Mouse (Mus musculus) embryonic stem cell, embryonic (primary cell): Measurements from ENCODE around the gene E330009J07Rik.

Experiments used
- CTCF ChIA-PET, 4 experiments: fragments of 300-600 bp in 2 of 4; fragments of 350-600 bp in 2 of 4; sonication (Branson Sonifier 250); formaldehyde crosslinking; loops; one replicate each; lab custom pipeline; 2022; ENCODE audit warnings: inconsistent platforms in 2 of 4; lab: Charles Lee
- POLR2A ChIA-PET, 4 experiments: fragments of 300-600 bp in 2 of 4; fragments of 350-600 bp in 2 of 4; sonication (Branson Sonifier 250); formaldehyde crosslinking; loops; one replicate each; lab custom pipeline; 2022; ENCODE audit warnings: antibody characterized with exemption in 4 of 4, inconsistent platforms in 1 of 4; lab: Charles Lee

E330009J07Rik gene

GRCm38 (mm10) chr6:40432346-40433275, 3.3 kb downstream of the E330009J07Rik start:
- ChIA-PET POLR2A (no interaction called here), CTCF (interaction anchor here in 1 of 4 experiments (2.1 kb wide), 1 partner anchor 9 kb away, joined by 5 read pairs; no protein-coding TSS in a partner anchor)

- CTCF ChIA-PET = interaction anchor here in 1 of 4 experiments (2.1 kb wide), 1 partner anchor 8 kb away, joined by 5 read pairs; no protein-coding TSS in a partner anchor
- POLR2A ChIA-PET = interaction anchor here in 1 of 4 experiments (1.1 kb wide), 1 partner anchor 46 kb away, joined by 4 read pairs; no protein-coding TSS in a partner anchor
These were observed 4.1 kb downstream of the E330009J07Rik start for GRCm38 (mm10) chr6:40431812-40432211.

- ChIA-PET CTCF (interaction anchor here in 1 of 4 experiments (2.1 kb wide), 1 partner anchor 8 kb away, joined by 5 read pairs; no protein-coding TSS in a partner anchor), POLR2A (interaction anchor here in 1 of 4 experiments (1.1 kb wide), 1 partner anchor 46 kb away, joined by 4 read pairs; no protein-coding TSS in a partner anchor)
These were observed 4.6 kb downstream of the E330009J07Rik start for GRCm38 (mm10) chr6:40431356-40431755.

- CTCF ChIA-PET = interaction anchor here in 1 of 4 experiments (1.0 kb wide), 1 partner anchor 60 kb away, joined by 3 read pairs; no protein-coding TSS in a partner anchor
- POLR2A ChIA-PET = interaction anchor here in 1 of 4 experiments (1.1 kb wide), 1 partner anchor 47 kb away, joined by 4 read pairs; no protein-coding TSS in a partner anchor
These were observed 5.1 kb downstream of the E330009J07Rik start for GRCm38 (mm10) chr6:40430878-40431277.

- CTCF ChIA-PET = interaction anchor here in 1 of 4 experiments (1.0 kb wide), 1 partner anchor 59 kb away, joined by 3 read pairs; no protein-coding TSS in a partner anchor
- POLR2A ChIA-PET = interaction anchor here in 1 of 4 experiments (0.5 to 0.6 kb wide), 2 partner anchors 167 to 254 kb away, joined by 3 to 5 read pairs; no protein-coding TSS in a partner anchor
These were observed 5.7 kb downstream of the E330009J07Rik start for GRCm38 (mm10) chr6:40430251-40430650.

GRCm38 (mm10) chr6:40429521-40429931, 6.4 kb downstream of the E330009J07Rik start:
- ChIA-PET CTCF (no interaction called here), POLR2A (interaction anchor here in 1 of 4 experiments (0.6 kb wide), 1 partner anchor 255 kb away, joined by 3 read pairs; no protein-coding TSS in a partner anchor)

- ChIA-PET CTCF (no interaction called here), POLR2A (no interaction called here)
These were observed 7.2 kb downstream of the E330009J07Rik start for GRCm38 (mm10) chr6:40428696-40429095.

GRCm38 (mm10) chr6:40427441-40427840, 8.5 kb downstream of the E330009J07Rik start:
- POLR2A ChIA-PET = interaction anchor here in 3 of 4 experiments (0.6 to 0.9 kb wide), 5 partner anchors 8 to 71 kb away, joined by 3 to 6 read pairs (median 3); partner anchors contain the start of gene E330009J07Rik (in 1 of the 3)
- CTCF ChIA-PET = interaction anchor here in 1 of 4 experiments (0.6 kb wide), 1 partner anchor 1007 kb away, joined by 3 read pairs; the partner anchor contains the start of gene Mkrn1

GRCm38 (mm10) chr6:40423774-40424173, 12.2 kb downstream of the E330009J07Rik start:
- POLR2A ChIA-PET = interaction anchor here in 1 of 4 experiments (0.6 to 1.9 kb wide), 5 partner anchors 12 to 48 kb away, joined by 3 to 8 read pairs (median 3); partner anchors contain the start of gene Ssbp1

GRCm38 (mm10) chr6:40423013-40423412, 12.9 kb downstream of the E330009J07Rik start:
- ChIA-PET CTCF (interaction anchor here in 3 of 4 experiments (0.5 to 1.9 kb wide), 11 partner anchors 12 to 361 kb away, joined by 3 to 16 read pairs (median 4); partner anchors contain the start of gene E330009J07Rik (in 2 of the 3)), POLR2A (interaction anchor here in 1 of 4 experiments (0.7 to 1.9 kb wide), 4 partner anchors 12 to 49 kb away, joined by 3 to 8 read pairs (median 4); partner anchors contain the start of genes E330009J07Rik and Ssbp1)

More at GRCm38 (mm10) chr6:40423774-40424173, 12.2 kb downstream of the E330009J07Rik start:
- CTCF ChIA-PET = interaction anchor here (0.5 to 1.9 kb wide), 19 partner anchors 9 to 420 kb away, joined by 3 to 16 read pairs (median 4); partner anchors contain the start of gene E330009J07Rik (in 2 of the 4)

GRCm38 (mm10) chr6:40421099-40421498, 14.8 kb downstream of the E330009J07Rik start:
- ChIA-PET POLR2A (interaction anchor here in 1 of 4 experiments (0.7 to 1.3 kb wide), 2 partner anchors 13 to 33 kb away, joined by 4 to 6 read pairs; no protein-coding TSS in a partner anchor), CTCF (interaction anchor here in 1 of 4 experiments (0.7 kb wide), 1 partner anchor 13 kb away, joined by 6 read pairs; no protein-coding TSS in a partner anchor)

GRCm38 (mm10) chr6:40418386-40418785, 17.5 kb downstream of the E330009J07Rik start:
- ChIA-PET POLR2A (no interaction called here), CTCF (no interaction called here)

- ChIA-PET POLR2A (interaction anchor here in 1 of 4 experiments (1.0 kb wide), 1 partner anchor 62 kb away, joined by 3 read pairs; no protein-coding TSS in a partner anchor), CTCF (interaction anchor here in 2 of 4 experiments (0.6 to 0.7 kb wide), 2 partner anchors 21 to 1274 kb away, joined by 3 read pairs; no protein-coding TSS in a partner anchor)
These were observed 20.1 kb downstream of the E330009J07Rik start for GRCm38 (mm10) chr6:40415799-40416198.

- ChIA-PET CTCF (no interaction called here), POLR2A (interaction anchor here in 1 of 4 experiments (2.3 kb wide), 1 partner anchor 10 kb away, joined by 11 read pairs; no protein-coding TSS in a partner anchor)
These were observed 22.4 kb downstream of the E330009J07Rik start for GRCm38 (mm10) chr6:40413565-40413964.

GRCm38 (mm10) chr6:40413046-40413445, 22.9 kb downstream of the E330009J07Rik start:
- POLR2A ChIA-PET = interaction anchor here in 1 of 4 experiments (1.2 to 2.3 kb wide), 2 partner anchors 9 to 177 kb away, joined by 3 to 11 read pairs; no protein-coding TSS in a partner anchor
- CTCF ChIA-PET = interaction anchor here in 1 of 4 experiments (1.2 kb wide), 1 partner anchor 11 kb away, joined by 4 read pairs; no protein-coding TSS in a partner anchor

- ChIA-PET POLR2A (interaction anchor here in 1 of 4 experiments (0.6 to 0.7 kb wide), 2 partner anchors 10 to 59 kb away, joined by 3 read pairs; no protein-coding TSS in a partner anchor), CTCF (no interaction called here)
These were observed 24.9 kb downstream of the E330009J07Rik start for GRCm38 (mm10) chr6:40411085-40411484.

- ChIA-PET CTCF (interaction anchor here in 2 of 4 experiments (0.6 to 0.7 kb wide), 3 partner anchors 28 to 168 kb away, joined by 3 to 4 read pairs (median 4); no protein-coding TSS in a partner anchor), POLR2A (interaction anchor here in 1 of 4 experiments (1.2 to 2.2 kb wide), 2 partner anchors 9 to 19 kb away, joined by 4 to 11 read pairs; no protein-coding TSS in a partner anchor)
These were observed 32.2 kb downstream of the E330009J07Rik start for GRCm38 (mm10) chr6:40403640-40404285.
